In genomic region chr2:181213021-181213445, GRCm38 (mm10) we compare ENCODE assay signal across 8 mouse cellular contexts. TPM values are rescaled to one million over a fixed set of nuclear protein-coding genes. Genes with fewer than 3 reads are reported as not detected.
DNase-seq lines count a peak whose midpoint lies in the region; ATAC-seq and TF ChIP-seq lines count a peak whose summit lies in the region.

Gene Srms (minus strand): TSS chr2:181213185.

- peak within 1 kb of the TSS; percentile 44 for H3K27ac ChIP-seq in testis, adult 2 months (ENCODE audit: control insufficient read depth, insufficient read depth, low read depth, low read length)
- H3K27ac ChIP-seq in intestine, postnatal 0 days (ENCODE audit: low read depth, low read length): no peak within 1 kb of the TSS
- H3K27ac ChIP-seq in liver, postnatal 0 days (ENCODE audit: low read depth): no peak within 1 kb of the TSS
- H3K27ac ChIP-seq in neural tube, embryonic 12.5 days: no peak within 1 kb of the TSS

- peak within 1 kb of the TSS; percentile 86 for H3K4me3 ChIP-seq in testis, adult 2 months (ENCODE audit: control insufficient read depth, low read depth, low read length)
- H3K4me3 ChIP-seq in intestine, postnatal 0 days (ENCODE audit: low read depth, low read length): peak within 1 kb of the TSS; percentile 29
- peak within 1 kb of the TSS; percentile 50 for H3K4me3 ChIP-seq in liver, postnatal 0 days (ENCODE audit: low read depth, low read length)
- peak within 1 kb of the TSS; percentile 26 for H3K4me3 ChIP-seq in neural tube, embryonic 12.5 days

- H3K36me3 ChIP-seq in testis, adult 2 months (ENCODE audit: control insufficient read depth, insufficient read depth, low read length): no peaks in the 10 kb centered on the region
- H3K36me3 ChIP-seq in intestine, postnatal 0 days (ENCODE audit: control insufficient read depth, insufficient read depth): no peaks in the 10 kb centered on the region
- no peaks in the 10 kb centered on the region for H3K36me3 ChIP-seq in liver, postnatal 0 days (replicated peaks; ENCODE audit: insufficient read depth, low read length)
- no peaks in the 10 kb centered on the region for H3K36me3 ChIP-seq in neural tube, embryonic 12.5 days

- TF ChIP-seq CTCF in testis, adult 2 months (IDR thresholded peaks at IDR 0.05; ENCODE audit: control insufficient read depth, insufficient read depth, insufficient replicate concordance, low read depth, low read length): no peak
- no peak for TF ChIP-seq CTCF in intestine, postnatal 0 days (IDR thresholded peaks at IDR 0.05; ENCODE audit: low read depth)
- no peak for TF ChIP-seq CTCF in liver, postnatal 0 days (IDR thresholded peaks at IDR 0.05; ENCODE audit: low read depth)

- TF ChIP-seq POLR2A in testis, adult 2 months (IDR thresholded peaks at IDR 0.05; ENCODE audit: control insufficient read depth, low read depth, low read length): no peak

- peak; percentile 62 for ATAC-seq in intestine, postnatal 0 days
- peak; percentile 82 for ATAC-seq in liver, postnatal 0 days
- no peak for ATAC-seq in neural tube, embryonic 12.5 days (ENCODE audit: low FRiP score, low read depth)

- no peak for TF ChIP-seq EP300 in liver, postnatal 0 days (IDR thresholded peaks at IDR 0.05; ENCODE audit: low read depth)

- no peaks in the 10 kb centered on the region for H3K27me3 ChIP-seq in testis, adult 2 months (ENCODE audit: control insufficient read depth, insufficient read depth, low read length)
- peaks cover 14% of the 10 kb centered on the region for H3K27me3 ChIP-seq in intestine, postnatal 0 days (replicated peaks; ENCODE audit: control insufficient read depth, insufficient read depth, low read length)
- peaks cover 31% of the 10 kb centered on the region for H3K27me3 ChIP-seq in liver, postnatal 0 days (ENCODE audit: insufficient read depth, low read length)
- H3K27me3 ChIP-seq in neural tube, embryonic 12.5 days (replicated peaks): peaks cover 40% of the 10 kb centered on the region

- 0 out of 2 replicates have a peak within 1 kb of the TSS, but pooled peaks have one; percentile 5 for H3K9ac ChIP-seq in intestine, postnatal 0 days (ENCODE audit: low read depth, low read length)
- peak within 1 kb of the TSS; percentile 46 for H3K9ac ChIP-seq in liver, postnatal 0 days (replicated peaks)
- 0 out of 2 replicates have a peak within 1 kb of the TSS, but pooled peaks have one; percentile 26 for H3K9ac ChIP-seq in neural tube, embryonic 12.5 days

- no peak for DNase-seq in testis, postnatal 14 days (ENCODE audit: low spot score)
- peak; percentile 52 for DNase-seq in forelimb bud, embryonic 11.5 days (ENCODE audit: low read depth, low spot score)
- peak; percentile 53 for DNase-seq in liver, postnatal 0 days
- no peak for DNase-seq in gastrocnemius, postnatal 4 days (ENCODE audit: low spot score in 2 of 2)
- no peak for DNase-seq in cerebellum, postnatal 4 days (ENCODE audit: low spot score in 2 of 2)

- H3K4me1 ChIP-seq in testis, adult 2 months (ENCODE audit: control insufficient read depth, insufficient read depth, low read length): peaks cover 17% of the 10 kb centered on the region
- no peaks in the 10 kb centered on the region for H3K4me1 ChIP-seq in intestine, postnatal 0 days (replicated peaks; ENCODE audit: control insufficient read depth, insufficient read depth, low read length)
- no peaks in the 10 kb centered on the region; the same call in 1 of the 2 replicates for H3K4me1 ChIP-seq in liver, postnatal 0 days (ENCODE audit: insufficient read depth)
- peaks cover 8% of the 10 kb centered on the region for H3K4me1 ChIP-seq in neural tube, embryonic 12.5 days

- H3K9me3 ChIP-seq in intestine, postnatal 0 days (ENCODE audit: control insufficient read depth): no peaks in the 10 kb centered on the region
- no peaks in the 10 kb centered on the region for H3K9me3 ChIP-seq in liver, postnatal 0 days (ENCODE audit: low read length)
- no peaks in the 10 kb centered on the region for H3K9me3 ChIP-seq in neural tube, embryonic 12.5 days

- WGBS in intestine, postnatal 0 days: 2% methylated on average over 17 of the region's 17 CpGs
- WGBS in liver, postnatal 0 days (ENCODE audit: insufficient replicate concordance): 2% methylated on average over 17 of the region's 17 CpGs
- WGBS in neural tube, embryonic 12.5 days: under 1% methylated on average over 17 of the region's 17 CpGs

- peak within 1 kb of the TSS; percentile 67 for H3K4me2 ChIP-seq in intestine, postnatal 0 days (replicated peaks; ENCODE audit: low read depth)
- H3K4me2 ChIP-seq in liver, postnatal 0 days (ENCODE audit: low read depth, low read length): peak within 1 kb of the TSS; percentile 84
- H3K4me2 ChIP-seq in neural tube, embryonic 12.5 days (replicated peaks): peak within 1 kb of the TSS; percentile 59

RNA-seq across cellular contexts. Expression of gene Srms, which starts in this region (rescaled TPM):
- 1.4 and 1.6 TPM in 2 replicates for polyA plus RNA-seq in testis, adult 2 months (2012; rRNA removed)
- polyA plus RNA-seq in intestine, postnatal 0 days (2015; fragmentation: Nextera tagmentation; extraction: Ambion mirVana): 0.17 and 0.20 TPM in 2 replicates
- 0.35 and 0.44 TPM in 2 replicates for polyA plus RNA-seq in liver, postnatal 0 days (2015; fragmentation: Nextera tagmentation; extraction: Ambion mirVana)
- polyA plus RNA-seq in neural tube, embryonic 12.5 days (2016; fragmentation: Nextera tagmentation; extraction: Ambion mirVana): 0.11 and 0.18 TPM in 2 replicates
- not detected for total RNA-seq in gastrocnemius, postnatal 4 days (2021)

Comparison
In these comparisons a context has a peak if more than half of its experiments do, and no peak if none do; other contexts are left out.
1. Peak in ATAC-seq, H3K4me3 ChIP-seq, H3K9ac ChIP-seq and H3K4me2 ChIP-seq in intestine, postnatal 0 days; RNA of the gene not detected or under 1 TPM.
2. Peak in DNase-seq, ATAC-seq, H3K4me3 ChIP-seq, H3K9ac ChIP-seq and H3K4me2 ChIP-seq in liver, postnatal 0 days; RNA of the gene not detected or under 1 TPM.
3. H3K4me3 ChIP-seq: peak in every context shown above with its lines; median percentile 86 in testis, adult 2 months; 50 in liver, postnatal 0 days; 29 in intestine, postnatal 0 days; 26 in neural tube, embryonic 12.5 days.